Mouse (Mus musculus) lung, postnatal 14 days (tissue): ENCODE data around the gene Ube2o.
"Not testable (repeated sequence)": the region's sequence is repeated elsewhere in the genome, so short reads cannot be mapped to it uniquely, and the experiment has no call there.

Experiments used
- DNase-seq: peaks from one replicate; pipeline ENCODE4 v3.0.0; 2021

The Ube2o gene

GRCm38 (mm10) chr11:116613234-116613633 lies 32.0 kb upstream of the Ube2o start:
- DNase-seq, result no peak

- no peak for DNase-seq
Observed at GRCm38 (mm10) chr11:116612554-116612953, 31.3 kb upstream of the Ube2o start.

- no peak for DNase-seq
Observed at GRCm38 (mm10) chr11:116611883-116612282, 30.6 kb upstream of the Ube2o start.

- not testable (repeated sequence) for DNase-seq
Observed at GRCm38 (mm10) chr11:116611168-116611567, 29.9 kb upstream of the Ube2o start.

- no peak for DNase-seq
Observed at GRCm38 (mm10) chr11:116609965-116610630, 28.9 kb upstream of the Ube2o start.

GRCm38 (mm10) chr11:116607717-116608116 lies 26.5 kb upstream of the Ube2o start:
- DNase-seq, result no peak

- no peak for DNase-seq
Observed at GRCm38 (mm10) chr11:116604097-116604496, 22.9 kb upstream of the Ube2o start.

- peak; percentile 63 for DNase-seq
Observed at GRCm38 (mm10) chr11:116603339-116603738, 22.1 kb upstream of the Ube2o start.

GRCm38 (mm10) chr11:116602043-116602442 lies 20.8 kb upstream of the Ube2o start:
- no peak for DNase-seq

GRCm38 (mm10) chr11:116601166-116601565 lies 19.9 kb upstream of the Ube2o start:
- DNase-seq, result no peak

- no peak for DNase-seq
Observed at GRCm38 (mm10) chr11:116599230-116599629, 18.0 kb upstream of the Ube2o start.

GRCm38 (mm10) chr11:116598193-116598592 lies 16.9 kb upstream of the Ube2o start:
- DNase-seq, result no peak

GRCm38 (mm10) chr11:116596766-116597165 lies 15.5 kb upstream of the Ube2o start:
- DNase-seq, result no peak

- no peak for DNase-seq
Observed at GRCm38 (mm10) chr11:116593345-116593744, 12.1 kb upstream of the Ube2o start.

GRCm38 (mm10) chr11:116592428-116592827 lies 11.2 kb upstream of the Ube2o start:
- peak; percentile 98 for DNase-seq

- DNase-seq, result no peak
Observed at GRCm38 (mm10) chr11:116591621-116592020, 10.4 kb upstream of the Ube2o start.

GRCm38 (mm10) chr11:116589574-116589973 lies 8.3 kb upstream of the Ube2o start:
- no peak for DNase-seq

GRCm38 (mm10) chr11:116589020-116589531 lies 7.8 kb upstream of the Ube2o start:
- DNase-seq, result no peak

GRCm38 (mm10) chr11:116586801-116587631 lies 5.8 kb upstream of the Ube2o start:
- DNase-seq, result peak; percentile 85

- no peak for DNase-seq
Observed at GRCm38 (mm10) chr11:116586310-116586709, 5.1 kb upstream of the Ube2o start, which contains the start of gene Aanat. Aanat (plus strand) TSS chr11:116586432.

GRCm38 (mm10) chr11:116585682-116586081 lies 4.4 kb upstream of the Ube2o start:
- no peak for DNase-seq

GRCm38 (mm10) chr11:116580711-116581375 lies 404 bp downstream of the Ube2o start:
- peak; percentile 43 for DNase-seq

GRCm38 (mm10) chr11:116580031-116580652 lies 1.1 kb downstream of the Ube2o start:
- no peak for DNase-seq
